Mouse (Mus musculus): ENCODE measurements around the gene Arid3a. TPM values are rescaled to one million over a fixed set of nuclear protein-coding genes. Genes with fewer than 3 reads are reported as not detected.
A peak's percentile ranks its signal among the peaks of the same experiment; 100 is the strongest.

Arid3a gene
- total RNA-seq, 2 experiments from 2014 or later: 1.8 to 2.1 TPM

DNA sequence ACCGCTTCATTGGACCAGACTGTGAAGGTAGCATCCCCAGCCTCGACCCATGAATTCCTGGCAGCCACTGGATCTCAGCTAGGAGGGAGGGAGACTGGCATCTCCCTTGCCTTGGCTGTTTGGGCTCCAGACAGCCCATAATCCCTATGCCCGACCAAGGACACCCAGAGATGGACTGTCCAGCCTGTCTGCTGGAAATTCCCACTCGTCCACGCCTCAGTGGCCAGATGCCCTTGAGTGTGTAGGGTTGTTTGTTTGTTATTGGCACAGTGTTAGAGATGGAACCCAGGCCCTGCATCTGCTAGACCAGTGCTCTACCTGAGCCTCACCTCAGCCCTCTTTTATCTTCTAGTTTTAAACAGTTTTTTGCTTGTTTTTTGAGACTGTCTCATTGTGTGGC, 38.5 kb downstream of the Arid3a start:
- intact Hi-C loops (cut with DNase I): no loop called here
- Histone ChIP-seq H3K4me3 (no peak overlapping the region), H3K27ac (no peak overlapping the region)
- TF ChIP-seq CTCF (IDR thresholded peaks at IDR 0.05): no peak
- DNase-seq: no peak

DNA sequence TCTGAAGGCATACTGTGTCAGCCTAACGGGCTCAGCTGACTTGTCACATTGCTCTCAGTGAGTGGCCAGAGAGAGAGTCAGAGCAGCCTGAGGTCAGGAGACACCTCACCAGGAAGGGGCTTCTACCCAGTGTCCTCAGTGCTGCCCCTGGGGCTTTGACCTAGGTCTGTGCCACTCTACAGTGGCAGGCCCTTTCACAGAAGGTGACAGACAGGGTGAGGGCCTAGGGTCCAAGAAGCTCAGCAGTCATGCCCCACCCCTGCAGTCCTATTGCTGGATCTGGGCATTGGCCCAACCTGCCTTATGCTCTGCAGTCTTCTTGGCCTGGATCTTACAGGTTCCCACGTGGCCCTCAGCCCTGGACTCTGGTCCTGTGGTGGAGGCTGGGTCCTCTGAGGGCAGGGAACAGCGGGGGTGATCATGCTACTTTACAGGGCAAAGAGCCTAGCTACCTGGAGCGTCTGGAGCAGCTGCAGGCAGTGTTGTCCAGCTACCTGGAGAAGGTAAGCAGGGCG, 40.1 kb downstream of the Arid3a start:
- intact Hi-C loops (cut with DNase I): no loop called here
- H3K27ac ChIP-seq: peak overlapping the region; percentile 75
- no peak overlapping the region for H3K4me3 ChIP-seq
- DNase-seq: peak; percentile 71
- TF ChIP-seq CTCF (IDR thresholded peaks at IDR 0.05): no peak

DNA sequence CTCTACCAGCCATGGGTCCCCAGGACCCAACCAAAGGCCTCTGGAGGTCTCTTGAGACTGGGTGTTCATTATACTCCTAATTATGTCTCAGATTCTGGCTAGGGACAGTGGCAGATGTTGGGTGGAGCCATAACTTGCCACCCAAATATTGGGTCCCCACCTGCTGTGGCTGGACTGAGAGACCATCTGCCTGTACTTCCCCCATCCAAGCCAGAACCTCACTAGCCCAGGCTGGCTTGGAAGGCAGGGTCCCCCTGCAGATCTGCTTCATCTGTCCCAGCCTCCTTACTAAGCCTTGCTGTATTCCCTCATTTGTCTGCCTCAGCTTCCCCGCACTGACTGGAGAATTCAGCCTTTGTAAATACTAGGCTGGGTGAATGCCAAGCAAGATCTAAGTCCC, 41.3 kb downstream of the Arid3a start:
- no peak overlapping the region for H3K27ac ChIP-seq
- intact Hi-C loops (cut with DNase I): no loop called here
- no peak overlapping the region for H3K4me3 ChIP-seq
- DNase-seq: no peak
- TF ChIP-seq CTCF (IDR thresholded peaks at IDR 0.05): no peak

DNA sequence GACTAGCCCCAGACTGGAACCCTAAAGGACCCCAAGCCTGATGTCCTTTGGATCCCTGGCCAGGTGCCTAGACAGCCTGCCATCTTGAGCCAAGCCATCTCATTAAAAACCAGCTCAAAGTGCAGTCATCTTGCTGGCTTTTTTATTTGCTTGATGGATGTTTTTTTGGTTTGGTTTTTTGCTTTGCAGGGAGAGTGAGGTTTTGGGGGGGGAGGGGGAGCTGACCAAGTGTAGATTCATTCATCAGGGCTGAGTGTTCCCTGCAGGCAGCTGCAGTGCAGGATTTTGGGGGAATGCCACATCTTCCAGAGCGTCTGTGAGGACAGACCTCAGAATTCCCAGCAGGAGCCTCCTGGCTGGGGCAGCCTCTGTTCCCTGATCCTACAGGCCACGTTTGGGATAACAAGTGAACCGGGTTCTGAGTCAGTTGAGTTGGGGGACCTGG, 42.3 kb downstream of the Arid3a start:
- intact Hi-C loops (cut with DNase I): no loop called here
- no peak for TF ChIP-seq CTCF (IDR thresholded peaks at IDR 0.05)

DNA sequence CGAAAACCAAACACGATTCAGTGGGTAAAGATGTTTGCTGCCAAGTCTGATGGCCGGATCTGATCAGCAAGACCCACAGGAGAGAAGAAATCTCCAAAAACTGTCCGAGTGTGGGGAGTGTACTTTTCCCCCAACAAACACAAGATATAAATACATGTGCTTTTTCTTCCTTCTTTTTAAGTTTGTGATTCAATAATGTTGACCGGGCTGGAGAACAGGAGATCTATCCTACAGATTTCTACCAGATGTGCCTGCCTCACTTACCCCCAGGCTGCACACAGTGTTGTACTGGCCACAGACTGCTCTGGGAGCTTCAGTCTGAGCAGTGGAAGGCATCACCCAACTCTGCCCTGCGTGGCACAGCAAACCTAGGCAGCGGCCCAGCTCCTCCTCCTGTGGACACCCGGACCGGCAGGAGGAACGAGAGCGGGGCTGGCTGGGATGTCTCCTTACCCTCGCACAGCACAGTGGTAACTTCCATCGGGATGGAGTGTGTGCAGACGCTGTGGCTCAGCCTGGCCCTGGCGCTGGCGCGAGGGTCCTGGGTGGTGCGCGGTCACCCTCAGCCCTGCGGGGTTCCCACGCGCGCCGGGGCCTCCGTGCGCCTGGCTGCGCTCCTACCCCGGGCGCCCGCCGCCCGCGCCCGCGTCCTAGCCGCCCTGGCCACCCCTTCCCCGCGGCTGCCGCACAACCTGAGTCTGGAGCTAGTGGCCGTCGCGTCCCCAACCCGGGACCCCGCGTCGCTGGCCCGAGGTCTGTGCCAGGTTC, 43.8 kb downstream of the Arid3a start, which contains the start of gene Grin3b:
Grin3b (plus strand) TSS at position 301 of the 768 bp plus-strand sequence.
- TF ChIP-seq CTCF (IDR thresholded peaks at IDR 0.05): no peak
- Histone ChIP-seq H3K27ac (no peak within 1 kb of the TSS), H3K4me3 (peak within 1 kb of the TSS; percentile 50)
- DNase-seq: no peak
- intact Hi-C loops (cut with DNase I): no loop called here

More for the DNA sequence above, 42.3 kb downstream of the Arid3a start:
- H3K27ac ChIP-seq: no peak overlapping the region
- no peak overlapping the region for H3K4me3 ChIP-seq
- no peak for DNase-seq

DNA sequence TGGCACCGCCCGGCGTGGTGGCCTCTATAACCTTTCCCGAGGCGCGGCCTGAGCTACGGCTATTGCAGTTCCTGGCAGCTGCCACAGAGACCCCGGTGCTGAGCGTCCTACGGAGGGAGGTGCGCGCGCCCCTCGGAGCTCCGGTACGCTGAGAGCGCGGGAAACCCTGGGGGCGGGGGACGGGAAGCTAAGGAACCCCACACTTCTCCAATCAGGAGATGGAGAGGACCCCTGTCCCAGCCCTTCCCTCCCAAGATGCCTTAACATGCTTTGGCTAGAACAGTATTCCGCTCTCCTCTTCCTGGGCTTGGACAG, 44.3 kb downstream of the Arid3a start:
- DNase-seq: no peak
- Histone ChIP-seq H3K27ac (no peak overlapping the region), H3K4me3 (peak overlapping the region; percentile 50)
- intact Hi-C loops (cut with DNase I): no loop called here
- TF ChIP-seq CTCF (IDR thresholded peaks at IDR 0.05): no peak

DNA sequence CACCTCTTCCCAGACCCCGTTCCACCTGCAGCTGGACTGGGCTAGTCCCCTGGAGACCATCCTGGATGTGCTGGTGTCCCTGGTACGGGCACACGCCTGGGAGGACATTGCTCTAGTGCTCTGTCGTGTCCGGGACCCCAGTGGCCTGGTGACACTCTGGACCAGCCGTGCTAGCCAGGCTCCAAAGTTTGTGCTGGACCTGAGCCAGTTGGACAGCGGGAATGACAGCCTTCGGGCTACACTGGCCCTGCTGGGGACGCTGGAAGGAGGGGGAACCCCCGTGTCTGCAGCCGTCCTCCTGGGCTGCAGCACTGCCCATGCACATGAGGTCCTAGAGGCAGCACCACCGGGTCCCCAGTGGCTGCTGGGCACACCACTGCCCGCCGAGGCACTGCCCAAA, 46.0 kb downstream of the Arid3a start:
- H3K27ac ChIP-seq: no peak overlapping the region
- intact Hi-C loops (cut with DNase I): no loop called here
- H3K4me3 ChIP-seq: no peak overlapping the region
- no peak for TF ChIP-seq CTCF (IDR thresholded peaks at IDR 0.05)
- peak; percentile 64 for DNase-seq

DNA sequence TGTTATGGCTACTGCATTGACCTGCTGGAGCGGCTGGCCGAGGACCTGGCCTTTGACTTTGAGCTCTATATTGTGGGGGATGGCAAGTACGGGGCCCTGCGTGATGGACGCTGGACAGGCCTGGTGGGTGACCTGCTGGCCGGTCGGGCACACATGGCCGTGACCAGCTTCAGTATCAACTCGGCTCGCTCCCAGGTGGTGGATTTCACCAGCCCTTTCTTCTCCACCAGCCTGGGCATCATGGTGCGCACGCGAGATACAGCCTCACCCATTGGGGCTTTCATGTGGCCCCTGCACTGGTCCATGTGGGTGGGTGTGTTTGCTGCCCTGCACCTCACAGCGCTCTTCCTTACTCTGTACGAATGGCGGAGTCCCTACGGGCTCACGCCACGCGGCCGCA, 47.2 kb downstream of the Arid3a start:
- Histone ChIP-seq H3K27ac (no peak overlapping the region; the same call in 1 of the 2 replicates), H3K4me3 (no peak overlapping the region)
- TF ChIP-seq CTCF (IDR thresholded peaks at IDR 0.05): no peak
- no peak for DNase-seq
- intact Hi-C loops (cut with DNase I): no loop called here

DNA sequence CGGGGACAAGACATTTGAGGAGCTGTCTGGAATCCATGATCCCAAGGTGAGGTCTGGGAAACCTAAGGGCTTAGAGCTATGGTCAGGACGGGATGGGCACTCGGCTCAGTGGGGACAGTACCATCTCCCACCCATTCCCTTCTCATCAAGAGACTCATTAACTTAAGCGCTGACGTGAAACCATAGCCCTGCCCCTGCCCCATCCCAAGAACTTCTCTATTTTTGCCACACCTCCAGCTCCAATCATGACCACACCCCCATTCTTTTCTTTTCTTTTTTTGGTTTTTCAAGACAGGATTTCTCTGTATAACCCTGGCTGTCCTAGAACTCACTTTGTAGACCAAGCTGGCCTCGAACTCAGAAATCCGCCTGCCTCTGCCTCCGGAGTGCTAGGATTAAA, 47.8 kb downstream of the Arid3a start:
- Histone ChIP-seq H3K27ac (no peak overlapping the region), H3K4me3 (no peak overlapping the region)
- intact Hi-C loops (cut with DNase I): no loop called here
- DNase-seq: no peak
- no peak for TF ChIP-seq CTCF (IDR thresholded peaks at IDR 0.05)

DNA sequence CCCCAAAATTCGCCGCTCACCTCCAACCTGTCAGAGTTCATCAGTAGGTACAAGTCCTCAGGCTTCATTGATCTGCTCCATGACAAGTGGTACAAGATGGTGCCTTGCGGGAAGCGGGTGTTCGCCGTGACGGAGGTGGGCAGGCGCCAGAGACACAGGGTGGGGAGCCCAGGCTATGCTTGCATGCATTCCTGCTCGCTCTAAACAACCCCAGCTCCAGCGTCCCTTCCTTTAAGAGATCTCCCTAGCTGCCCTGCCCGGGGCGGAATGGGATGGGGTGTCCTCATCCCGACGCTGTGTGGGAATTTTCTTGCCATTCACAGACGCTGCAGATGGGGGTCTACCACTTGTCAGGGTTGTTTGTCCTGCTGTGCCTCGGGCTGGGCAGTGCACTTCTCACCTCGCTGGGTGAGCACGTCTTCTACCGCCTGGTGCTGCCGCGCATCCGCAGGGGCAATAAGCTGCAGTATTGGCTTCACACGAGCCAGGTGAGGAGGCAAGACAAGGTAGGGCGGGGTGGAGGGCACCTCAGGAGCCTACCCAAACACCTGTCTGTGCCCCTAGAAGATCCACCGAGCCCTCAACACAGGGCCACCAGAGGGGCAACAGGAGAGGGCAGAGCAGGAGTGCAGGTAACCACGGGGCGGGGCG, 49.4 kb downstream of the Arid3a start:
- no peak overlapping the region for H3K27ac ChIP-seq
- intact Hi-C loops (cut with DNase I): no loop called here
- no peak overlapping the region for H3K4me3 ChIP-seq
- no peak for TF ChIP-seq CTCF (IDR thresholded peaks at IDR 0.05)
- DNase-seq: no peak

DNA sequence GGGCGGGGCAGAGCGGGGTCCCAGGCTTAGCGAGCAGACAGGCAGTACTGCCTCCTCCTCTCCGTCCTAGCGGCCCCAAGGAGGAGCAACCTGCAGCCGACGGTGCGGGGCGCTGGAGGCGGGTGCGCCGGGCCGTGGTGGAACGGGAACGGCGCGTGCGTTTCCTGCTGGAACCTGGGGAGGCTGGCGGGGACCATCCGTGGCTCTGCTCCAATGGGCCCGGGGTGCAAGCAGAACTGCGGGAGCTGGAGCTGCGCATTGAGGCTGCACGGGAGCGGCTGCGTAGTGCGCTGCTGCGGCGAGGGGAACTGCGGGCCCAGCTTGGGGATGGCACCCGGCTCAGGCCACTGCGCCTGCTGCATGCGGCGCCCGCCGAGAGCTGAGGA, 49.9 kb downstream of the Arid3a start:
- intact Hi-C loops (cut with DNase I): no loop called here
- no peak overlapping the region for H3K4me3 ChIP-seq
- H3K27ac ChIP-seq: no peak overlapping the region
- no peak for TF ChIP-seq CTCF (IDR thresholded peaks at IDR 0.05)
- no peak for DNase-seq

DNA sequence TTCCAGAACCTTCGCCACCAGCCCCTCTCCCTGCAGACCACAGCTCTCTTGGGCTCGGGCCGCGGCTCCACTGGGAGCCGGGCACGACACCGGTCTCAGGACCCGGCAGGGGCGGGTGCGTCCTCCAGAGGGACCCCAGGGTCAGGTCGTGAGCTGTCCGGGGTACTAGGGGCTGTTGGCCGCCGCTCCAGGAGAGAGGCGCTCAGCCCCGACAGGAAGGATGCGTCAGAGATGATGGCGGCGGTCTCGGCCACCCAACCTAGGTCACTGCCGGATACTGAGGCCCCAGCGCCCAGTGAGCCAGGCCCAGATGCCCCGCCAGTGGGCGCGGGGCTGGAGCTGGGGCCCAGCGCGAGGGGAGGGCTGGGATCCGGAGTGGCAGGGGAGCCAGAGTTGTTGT, 50.5 kb downstream of the Arid3a start:
- Histone ChIP-seq H3K27ac (no peak overlapping the region), H3K4me3 (no peak overlapping the region)
- TF ChIP-seq CTCF (IDR thresholded peaks at IDR 0.05): no peak
- DNase-seq: no peak
- intact Hi-C loops (cut with DNase I): no loop called here

DNA sequence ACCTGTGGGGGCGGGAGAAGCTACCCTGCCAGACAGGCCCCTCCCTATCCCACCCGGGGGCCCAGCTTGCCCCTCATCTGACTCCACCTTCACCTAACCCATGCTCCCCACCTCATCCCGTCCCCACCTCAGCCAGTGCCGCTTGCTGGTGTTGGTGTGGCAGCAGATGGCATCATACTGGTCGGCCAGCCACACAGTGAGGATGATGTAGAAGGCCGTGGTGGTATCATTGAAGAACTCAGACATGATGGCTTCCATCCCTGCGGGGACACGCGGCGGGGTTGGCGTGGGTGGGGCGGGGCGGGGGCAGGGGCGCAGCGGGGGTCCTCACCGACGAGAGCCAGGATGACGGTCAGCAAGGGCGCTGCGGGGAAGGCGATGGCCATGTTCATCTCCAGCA, 51.2 kb downstream of the Arid3a start:
- Histone ChIP-seq H3K4me3 (no peak overlapping the region), H3K27ac (no peak overlapping the region)
- intact Hi-C loops (cut with DNase I): no loop called here
- no peak for DNase-seq
- TF ChIP-seq CTCF (IDR thresholded peaks at IDR 0.05): no peak

Measured in gastrocnemius, adult 2 months (tissue).